Mouse (Mus musculus) MEL (cell line): Measurements from ENCODE around the gene Yeats4.

Source experiments
- JUND ChIP-seq: IDR thresholded peaks from 2 replicates; pipeline ENCODE4 v1.6.1; 2011; ENCODE audit warnings: low read depth, mild to moderate bottlenecking, improper control_type of control experiment, low read length
- POLR2A ChIP-seq, 2 experiments: IDR thresholded peaks; 2 replicates each; pipeline ENCODE4 v1.6.1; 2011 to 2012; ENCODE audit warnings: low read length in 2 of 2, mild to moderate bottlenecking in 2 of 2, control low read depth in 1 of 2, improper control_type of control experiment in 1 of 2, low read depth in 1 of 2, moderate library complexity in 1 of 2; ENCODE audit not compliant: control insufficient read depth in 1 of 2, insufficient read depth in 1 of 2, poor library complexity in 1 of 2
- RCOR1 ChIP-seq: IDR thresholded peaks from 2 replicates; pipeline ENCODE4 v1.6.1; 2012; ENCODE audit warnings: low read depth, mild to moderate bottlenecking, inconsistent platforms, low read length, improper control_type of control experiment
- SIN3A ChIP-seq: IDR thresholded peaks from 2 replicates; pipeline ENCODE4 v1.6.1; 2012; ENCODE audit warnings: low read length, improper control_type of control experiment, inconsistent platforms
- UBTF ChIP-seq: IDR thresholded peaks from 2 replicates; pipeline ENCODE4 v1.6.1; 2012; ENCODE audit warnings: low read depth, mild to moderate bottlenecking, inconsistent platforms, low read length, improper control_type of control experiment, moderate library complexity, borderline replicate concordance; ENCODE audit not compliant: insufficient read depth

DNA sequence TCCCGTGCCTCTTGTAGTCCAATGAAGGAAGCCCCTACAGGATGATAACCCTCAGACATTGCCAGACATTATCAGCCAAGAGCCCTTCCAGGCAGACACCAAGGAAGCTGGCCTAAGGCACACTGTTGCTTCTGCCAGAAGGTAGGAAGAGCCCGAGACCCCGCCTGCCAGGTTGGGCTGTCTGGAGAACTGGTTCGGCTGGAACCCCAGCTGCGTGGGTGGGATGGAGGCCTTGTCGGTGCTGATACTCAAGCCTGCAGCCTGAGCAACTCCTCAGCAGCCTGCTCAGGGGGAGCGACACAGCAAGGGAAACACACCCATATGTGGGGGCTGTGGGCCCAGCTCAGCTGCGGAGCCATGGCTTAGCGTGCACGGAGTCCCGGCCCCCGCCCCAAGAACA lies 29.3 kb downstream of the Yeats4 start:
- TF ChIP-seq JUND (no peak), RCOR1 (no peak), POLR2A (IDR thresholded peaks at IDR 0.05; ENCODE audit: control insufficient read depth in 1 of 2, insufficient read depth in 1 of 2, low read depth in 1 of 2, low read length in 2 of 2, poor library complexity in 1 of 2) (no peak), SIN3A (no peak), UBTF (no peak)
